Mouse (Mus musculus): ENCODE measurements around the gene Herc3. TPM values are rescaled to one million over a fixed set of nuclear protein-coding genes. Genes with fewer than 3 reads are reported as not detected.

Herc3 gene
- polyA plus RNA-seq, 1 experiment = not detected

- H3K27ac ChIP-seq (ENCODE audit: insufficient read depth, low read depth, low read length) = no peak overlapping the region
- 0 out of 2 replicates have a peak, but pooled peaks cover 3% of the 10 kb centered on the region for H3K4me1 ChIP-seq (ENCODE audit: control insufficient read depth, insufficient read depth, low read length)
- WGBS = 94% methylated on average over 9 of the region's 9 CpGs
- no peak overlapping the region for H3K4me3 ChIP-seq (ENCODE audit: insufficient read depth, low read depth, low read length)
- TF ChIP-seq CTCF (IDR thresholded peaks at IDR 0.05; ENCODE audit: insufficient read depth, low read depth, low read length) (no peak), POLR2A (IDR thresholded peaks at IDR 0.05; ENCODE audit: insufficient read depth, low read depth, low read length) (no peak)
Observed at GRCm38 (mm10) chr6:58879987-58880386, 48.7 kb downstream of the Herc3 start.

- Histone ChIP-seq H3K4me1 (ENCODE audit: control insufficient read depth, insufficient read depth, low read length) (0 out of 2 replicates have a peak, but pooled peaks cover 3% of the 10 kb centered on the region), H3K4me3 (ENCODE audit: insufficient read depth, low read depth, low read length) (no peak overlapping the region), H3K27ac (ENCODE audit: insufficient read depth, low read depth, low read length) (no peak overlapping the region)
- TF ChIP-seq POLR2A (IDR thresholded peaks at IDR 0.05; ENCODE audit: insufficient read depth, low read depth, low read length) (no peak), CTCF (IDR thresholded peaks at IDR 0.05; ENCODE audit: insufficient read depth, low read depth, low read length) (no peak)
- WGBS = 91% methylated on average over 5 of the region's 5 CpGs
Observed at GRCm38 (mm10) chr6:58880861-58881260, 49.6 kb downstream of the Herc3 start.

- no peak for TF ChIP-seq POLR2A (IDR thresholded peaks at IDR 0.05; ENCODE audit: insufficient read depth, low read depth, low read length)
- TF ChIP-seq CTCF (IDR thresholded peaks at IDR 0.05; ENCODE audit: insufficient read depth, low read depth, low read length) = no peak
- Histone ChIP-seq H3K4me1 (ENCODE audit: control insufficient read depth, insufficient read depth, low read length) (0 out of 2 replicates have a peak, but pooled peaks cover 3% of the 10 kb centered on the region), H3K27ac (ENCODE audit: insufficient read depth, low read depth, low read length) (no peak overlapping the region), H3K4me3 (ENCODE audit: insufficient read depth, low read depth, low read length) (no peak overlapping the region)
- 78% methylated on average over 3 of the region's 3 CpGs for WGBS
Observed at GRCm38 (mm10) chr6:58881363-58881762, 50.1 kb downstream of the Herc3 start.

GRCm38 (mm10) chr6:58882271-58882670 lies 51.0 kb downstream of the Herc3 start:
- H3K4me1 ChIP-seq (ENCODE audit: control insufficient read depth, insufficient read depth, low read length) = 0 out of 2 replicates have a peak, but pooled peaks cover 3% of the 10 kb centered on the region
- no peak overlapping the region for H3K4me3 ChIP-seq (ENCODE audit: insufficient read depth, low read depth, low read length)
- H3K27ac ChIP-seq (ENCODE audit: insufficient read depth, low read depth, low read length) = no peak overlapping the region
- 34% methylated on average over 6 of the region's 6 CpGs for WGBS
- no peak for TF ChIP-seq CTCF (IDR thresholded peaks at IDR 0.05; ENCODE audit: insufficient read depth, low read depth, low read length)
- no peak for TF ChIP-seq POLR2A (IDR thresholded peaks at IDR 0.05; ENCODE audit: insufficient read depth, low read depth, low read length)

- 96% methylated on average over 3 of the region's 3 CpGs for WGBS
Observed at GRCm38 (mm10) chr6:58889917-58890316, 58.7 kb downstream of the Herc3 start.

GRCm38 (mm10) chr6:58893307-58893706 lies 62.0 kb downstream of the Herc3 start:
- 90% methylated on average over 6 of the region's 6 CpGs for WGBS
- TF ChIP-seq CTCF (IDR thresholded peaks at IDR 0.05; ENCODE audit: insufficient read depth, low read depth, low read length) (no peak), POLR2A (IDR thresholded peaks at IDR 0.05; ENCODE audit: insufficient read depth, low read depth, low read length) (no peak)
- H3K4me1 ChIP-seq (ENCODE audit: control insufficient read depth, insufficient read depth, low read length) = no peaks in the 10 kb centered on the region
- no peak overlapping the region for H3K4me3 ChIP-seq (ENCODE audit: insufficient read depth, low read depth, low read length)
- no peak overlapping the region for H3K27ac ChIP-seq (ENCODE audit: insufficient read depth, low read depth, low read length)

More at GRCm38 (mm10) chr6:58889917-58890316, 58.7 kb downstream of the Herc3 start:
- TF ChIP-seq POLR2A (IDR thresholded peaks at IDR 0.05; ENCODE audit: insufficient read depth, low read depth, low read length) = no peak
- no peak for TF ChIP-seq CTCF (IDR thresholded peaks at IDR 0.05; ENCODE audit: insufficient read depth, low read depth, low read length)
- no peak overlapping the region for H3K27ac ChIP-seq (ENCODE audit: insufficient read depth, low read depth, low read length)
- no peaks in the 10 kb centered on the region for H3K4me1 ChIP-seq (ENCODE audit: control insufficient read depth, insufficient read depth, low read length)
- H3K4me3 ChIP-seq (ENCODE audit: insufficient read depth, low read depth, low read length) = no peak overlapping the region

GRCm38 (mm10) chr6:58894994-58895393 lies 63.7 kb downstream of the Herc3 start:
- TF ChIP-seq POLR2A (IDR thresholded peaks at IDR 0.05; ENCODE audit: insufficient read depth, low read depth, low read length) = no peak
- TF ChIP-seq CTCF (IDR thresholded peaks at IDR 0.05; ENCODE audit: insufficient read depth, low read depth, low read length) = no peak
- WGBS = 42% methylated on average over 4 of the region's 4 CpGs

GRCm38 (mm10) chr6:58896648-58897047 lies 65.4 kb downstream of the Herc3 start:
- WGBS = 87% methylated on average over 3 of the region's 3 CpGs
- Histone ChIP-seq H3K4me3 (ENCODE audit: insufficient read depth, low read depth, low read length) (no peak overlapping the region), H3K27ac (ENCODE audit: insufficient read depth, low read depth, low read length) (no peak overlapping the region), H3K4me1 (ENCODE audit: control insufficient read depth, insufficient read depth, low read length) (no peaks in the 10 kb centered on the region)
- no peak for TF ChIP-seq POLR2A (IDR thresholded peaks at IDR 0.05; ENCODE audit: insufficient read depth, low read depth, low read length)
- no peak for TF ChIP-seq CTCF (IDR thresholded peaks at IDR 0.05; ENCODE audit: insufficient read depth, low read depth, low read length)

More at GRCm38 (mm10) chr6:58894994-58895393, 63.7 kb downstream of the Herc3 start:
- Histone ChIP-seq H3K4me1 (ENCODE audit: control insufficient read depth, insufficient read depth, low read length) (no peaks in the 10 kb centered on the region), H3K4me3 (ENCODE audit: insufficient read depth, low read depth, low read length) (no peak overlapping the region), H3K27ac (ENCODE audit: insufficient read depth, low read depth, low read length) (no peak overlapping the region)

GRCm38 (mm10) chr6:58899076-58899475 lies 67.8 kb downstream of the Herc3 start:
- TF ChIP-seq POLR2A (IDR thresholded peaks at IDR 0.05; ENCODE audit: insufficient read depth, low read depth, low read length) = no peak
- TF ChIP-seq CTCF (IDR thresholded peaks at IDR 0.05; ENCODE audit: insufficient read depth, low read depth, low read length) = no peak
- no peak overlapping the region for H3K4me3 ChIP-seq (ENCODE audit: insufficient read depth, low read depth, low read length)
- H3K27ac ChIP-seq (ENCODE audit: insufficient read depth, low read depth, low read length) = no peak overlapping the region
- H3K4me1 ChIP-seq (ENCODE audit: control insufficient read depth, insufficient read depth, low read length) = 0 out of 2 replicates have a peak, but pooled peaks cover 2% of the 10 kb centered on the region
- 95% methylated on average over 3 of the region's 3 CpGs for WGBS
